Mouse (Mus musculus) MN1 (cell line): ENCODE results near the gene Hexim2.

Experiments used
- DNase-seq: peaks from one replicate; pipeline ENCODE4 v3.0.0-alpha.2; 2016; ENCODE audit warnings: low spot score

Gene Hexim2

GRCm38 (mm10) chr11:103111881-103112551, 20.2 kb upstream of the Hexim2 start:
- no peak for DNase-seq

DNA sequence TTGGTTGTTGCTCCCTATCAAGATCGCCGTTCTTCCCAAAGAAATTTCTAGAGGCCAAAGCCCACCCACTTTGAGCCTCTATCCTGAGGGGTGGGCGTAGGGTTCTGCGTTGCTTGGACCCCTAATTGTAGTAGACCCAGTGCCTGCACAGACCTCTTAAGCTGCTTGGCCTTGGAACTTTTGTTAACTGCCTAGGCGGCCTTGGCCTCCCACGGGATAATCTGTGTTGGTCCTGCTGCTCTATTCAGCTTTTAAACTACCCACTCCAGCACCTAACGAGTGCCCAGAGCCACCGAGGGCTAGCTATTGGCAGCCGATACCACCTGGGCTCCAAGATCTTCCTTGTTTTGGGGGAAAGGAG, 19.7 kb upstream of the Hexim2 start:
- DNase-seq = no peak

DNA sequence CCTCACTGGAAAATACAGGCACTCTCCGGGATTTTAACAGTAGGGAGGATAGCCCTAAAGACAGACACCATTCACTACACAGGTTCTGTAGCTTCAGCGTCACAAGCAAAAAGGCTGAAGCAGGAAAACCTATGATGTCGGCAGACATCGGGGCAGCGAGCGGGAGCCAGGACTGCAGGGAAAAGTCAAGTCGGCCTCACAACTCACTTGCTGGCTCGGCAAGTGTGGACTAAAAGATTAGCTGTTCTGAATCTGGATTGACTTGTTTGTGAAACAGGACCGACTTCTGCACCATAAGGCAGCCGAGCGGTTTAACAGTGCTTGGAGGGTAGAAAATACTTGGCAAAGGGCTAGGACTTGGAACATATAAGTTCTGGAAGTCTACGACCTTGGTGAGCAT, 19.2 kb upstream of the Hexim2 start:
- DNase-seq = no peak

GRCm38 (mm10) chr11:103113771-103114170, 18.5 kb upstream of the Hexim2 start:
- no peak for DNase-seq

- no peak for DNase-seq
Measured at GRCm38 (mm10) chr11:103114270-103114943, 17.8 kb upstream of the Hexim2 start.

- DNase-seq = peak; percentile 87
Measured at GRCm38 (mm10) chr11:103115163-103116007, 16.8 kb upstream of the Hexim2 start.

DNA sequence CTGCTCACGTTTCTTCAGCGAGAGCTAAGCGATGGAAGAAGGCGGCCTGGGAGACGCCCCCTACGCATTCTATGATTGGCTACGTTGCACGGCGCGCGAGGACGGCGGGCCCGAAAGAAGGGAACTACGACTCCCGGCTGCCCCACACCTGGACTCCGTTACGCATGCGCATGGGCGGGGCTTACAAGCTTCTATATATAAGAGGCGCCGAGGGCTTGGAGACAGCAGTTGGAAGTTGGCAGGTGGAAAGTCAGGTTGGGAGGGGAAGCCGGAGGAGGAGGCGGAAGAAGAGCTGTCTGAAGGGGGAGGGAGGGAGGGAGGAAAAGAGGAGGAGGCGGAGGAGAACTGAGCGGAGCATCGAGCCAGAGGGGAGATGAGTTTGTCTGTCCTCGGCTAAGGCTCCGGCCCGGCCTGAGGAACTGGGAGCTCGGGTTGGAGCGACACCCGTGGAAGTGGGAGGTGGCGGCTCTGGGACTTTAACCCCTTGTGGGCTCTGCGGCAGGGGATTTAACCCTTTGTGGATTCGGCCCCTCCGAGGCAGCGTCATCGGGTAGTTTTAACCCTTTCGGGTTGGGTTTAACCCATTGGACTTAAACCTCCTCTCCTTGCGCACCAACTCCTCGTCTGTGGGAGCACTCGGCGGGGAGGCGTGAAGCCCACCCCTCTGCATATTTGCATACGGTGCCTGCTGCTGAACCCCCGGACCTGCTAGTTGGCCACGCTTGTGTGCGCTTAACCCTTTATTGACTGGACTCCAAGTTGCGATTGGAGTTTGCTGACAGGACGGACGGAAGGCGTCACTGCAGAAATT, 16.0 kb upstream of the Hexim2 start, which contains the start of gene Hexim1:
Gene Hexim1 (plus strand): TSS at position 224 of the 811 bp plus-strand sequence.
- DNase-seq = peak; percentile 99

DNA sequence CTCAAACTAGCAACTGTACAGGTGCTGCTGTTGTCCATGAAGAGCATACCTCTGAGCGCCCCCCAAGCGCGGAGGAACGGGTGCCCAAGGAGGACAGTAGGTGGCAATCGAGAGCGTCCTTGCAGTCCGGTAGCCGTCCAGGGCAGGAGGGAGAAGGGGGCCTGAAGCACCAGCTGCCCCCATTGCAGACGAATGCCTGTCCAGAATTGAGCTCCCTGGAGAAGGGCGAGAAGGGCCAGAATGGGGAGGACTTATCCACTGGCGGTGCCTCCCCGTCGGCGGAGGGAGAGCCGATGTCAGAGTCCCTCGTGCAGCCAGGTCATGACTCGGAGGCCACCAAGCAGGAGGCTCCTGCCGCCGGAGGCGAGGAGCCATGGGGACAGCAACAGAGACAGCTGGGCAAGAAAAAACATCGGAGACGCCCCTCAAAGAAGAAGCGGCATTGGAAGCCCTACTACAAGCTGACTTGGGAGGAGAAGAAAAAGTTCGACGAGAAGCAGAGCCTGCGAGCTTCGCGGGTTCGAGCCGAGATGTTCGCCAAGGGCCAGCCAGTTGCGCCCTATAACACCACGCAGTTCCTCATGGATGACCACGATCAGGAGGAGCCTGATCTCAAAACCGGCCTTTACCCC, 15.2 kb upstream of the Hexim2 start:
- DNase-seq = peak; percentile 73

- no peak for DNase-seq
Measured at GRCm38 (mm10) chr11:103117591-103118009, 14.6 kb upstream of the Hexim2 start.

- DNase-seq = no peak
Measured at GRCm38 (mm10) chr11:103118866-103119265, 13.4 kb upstream of the Hexim2 start.

- DNase-seq = peak; percentile 37
Measured at GRCm38 (mm10) chr11:103119609-103120008, 12.6 kb upstream of the Hexim2 start.

DNA sequence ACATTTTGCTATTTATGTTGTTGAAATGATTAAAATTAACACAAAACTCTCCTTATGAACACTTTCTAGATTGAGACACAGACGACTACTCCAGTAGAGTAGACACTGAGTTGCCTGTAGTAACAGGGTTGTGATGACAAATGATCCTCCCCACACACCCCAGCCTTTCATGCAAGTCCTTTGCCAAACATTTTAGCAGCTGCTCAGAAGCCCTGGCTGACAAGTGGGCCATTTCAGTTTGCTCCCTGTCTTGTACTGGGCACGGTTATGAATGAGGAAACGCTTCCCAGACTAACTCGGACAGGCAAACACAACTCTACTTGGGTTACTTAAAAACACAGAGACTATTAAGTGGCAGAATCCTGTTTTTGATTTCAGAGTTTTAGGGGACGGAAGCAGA, 11.9 kb upstream of the Hexim2 start:
- DNase-seq = peak; percentile 28

DNA sequence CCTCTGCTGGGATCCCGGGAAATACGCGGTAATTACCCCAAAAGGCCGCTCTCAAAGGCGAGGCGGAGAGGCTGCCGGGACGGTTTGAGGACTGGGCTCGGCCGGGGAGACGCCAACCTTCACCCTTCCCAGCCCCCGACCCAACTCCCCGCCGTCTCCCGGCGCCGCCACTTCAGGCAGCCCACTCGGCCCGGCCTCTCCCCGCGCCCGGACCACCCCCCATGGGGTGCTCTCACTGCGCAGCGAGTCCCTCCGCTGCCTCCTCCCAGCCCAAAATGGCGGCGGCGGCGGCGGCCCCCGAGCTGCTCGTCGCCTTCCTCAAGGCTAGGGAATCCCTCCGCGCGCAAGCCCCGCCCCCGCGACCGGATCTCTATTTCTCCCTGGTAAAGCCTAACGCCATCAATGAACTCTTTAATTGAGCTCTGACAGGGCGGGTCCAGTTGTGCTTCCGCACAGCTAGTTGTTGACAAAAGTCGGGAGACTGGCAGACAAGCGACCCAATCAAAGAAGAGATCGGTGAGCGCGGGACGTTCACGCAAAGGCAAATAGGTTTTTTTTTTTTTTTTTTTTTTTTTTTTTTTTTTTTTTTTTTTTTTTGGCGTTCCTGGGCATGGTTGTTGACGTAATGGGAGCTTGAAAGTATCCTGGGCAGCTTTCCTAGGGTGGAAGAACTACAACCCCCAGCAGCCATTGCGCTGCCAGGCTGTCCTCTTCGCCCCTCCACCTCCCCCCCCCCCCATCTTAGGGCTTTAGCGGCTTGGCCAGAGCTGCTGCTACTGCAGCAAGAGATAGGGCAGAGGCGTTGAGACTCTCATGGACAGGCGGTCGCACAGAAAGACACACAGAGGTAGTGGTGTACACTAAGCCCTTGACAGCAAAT, 587 bp downstream of the Hexim2 start:
- peak; percentile 100 for DNase-seq

- peak; percentile 24 for DNase-seq
Measured at GRCm38 (mm10) chr11:103133456-103134185, 1.4 kb downstream of the Hexim2 start.

- DNase-seq = peak; percentile 39
Measured at GRCm38 (mm10) chr11:103134221-103134620, 2.0 kb downstream of the Hexim2 start.

- DNase-seq = no peak
Measured at GRCm38 (mm10) chr11:103136039-103136577, 3.9 kb downstream of the Hexim2 start.

- no peak for DNase-seq
Measured at GRCm38 (mm10) chr11:103139951-103140762, 7.9 kb downstream of the Hexim2 start.

DNA sequence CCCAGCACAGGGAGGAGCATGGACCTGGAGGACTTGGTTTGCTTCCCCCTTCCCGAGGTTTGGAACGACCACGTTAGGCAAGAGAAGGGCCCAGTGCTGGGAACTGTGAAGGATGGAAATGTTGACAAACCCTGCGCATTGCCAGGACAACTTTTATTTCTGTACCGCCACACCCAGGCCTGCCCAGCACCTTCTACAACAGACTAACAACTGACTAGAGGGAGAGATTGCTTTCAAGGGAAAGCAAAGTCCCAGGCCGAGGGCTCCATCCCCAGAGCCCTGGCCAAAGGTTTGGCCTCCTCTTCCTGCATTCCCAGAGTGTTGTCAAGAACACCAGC, 8.5 kb downstream of the Hexim2 start:
- no peak for DNase-seq
